Mouse (Mus musculus): Measurements from ENCODE around the gene Slc4a1.
"Not testable (repeated sequence)": the region's sequence is repeated elsewhere in the genome, so short reads cannot be mapped to it uniquely, and the experiment has no call there.

Slc4a1 gene

DNA sequence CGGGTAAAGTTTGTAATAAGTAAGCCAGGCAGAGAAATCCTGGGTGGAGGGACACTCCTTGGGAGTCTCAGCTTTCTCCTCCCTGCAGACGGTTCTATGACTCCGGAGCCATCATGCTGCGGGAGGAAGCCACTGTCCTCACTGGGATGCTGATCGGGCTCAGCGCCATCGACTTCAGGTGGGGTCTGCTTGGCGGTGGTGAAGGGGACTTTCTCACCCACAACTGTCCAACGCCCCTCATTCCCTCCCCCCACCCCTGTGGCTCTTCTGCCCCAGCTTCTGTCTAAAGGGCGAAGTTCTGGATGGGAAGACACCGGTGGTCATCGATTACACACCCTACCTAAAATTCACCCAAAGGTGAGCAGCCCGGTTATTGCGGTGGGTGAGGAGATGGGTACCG lies 33.1 kb upstream of the Slc4a1 start:
- no peak for DNase-seq (ENCODE audit: low spot score in 2 of 2)

DNA sequence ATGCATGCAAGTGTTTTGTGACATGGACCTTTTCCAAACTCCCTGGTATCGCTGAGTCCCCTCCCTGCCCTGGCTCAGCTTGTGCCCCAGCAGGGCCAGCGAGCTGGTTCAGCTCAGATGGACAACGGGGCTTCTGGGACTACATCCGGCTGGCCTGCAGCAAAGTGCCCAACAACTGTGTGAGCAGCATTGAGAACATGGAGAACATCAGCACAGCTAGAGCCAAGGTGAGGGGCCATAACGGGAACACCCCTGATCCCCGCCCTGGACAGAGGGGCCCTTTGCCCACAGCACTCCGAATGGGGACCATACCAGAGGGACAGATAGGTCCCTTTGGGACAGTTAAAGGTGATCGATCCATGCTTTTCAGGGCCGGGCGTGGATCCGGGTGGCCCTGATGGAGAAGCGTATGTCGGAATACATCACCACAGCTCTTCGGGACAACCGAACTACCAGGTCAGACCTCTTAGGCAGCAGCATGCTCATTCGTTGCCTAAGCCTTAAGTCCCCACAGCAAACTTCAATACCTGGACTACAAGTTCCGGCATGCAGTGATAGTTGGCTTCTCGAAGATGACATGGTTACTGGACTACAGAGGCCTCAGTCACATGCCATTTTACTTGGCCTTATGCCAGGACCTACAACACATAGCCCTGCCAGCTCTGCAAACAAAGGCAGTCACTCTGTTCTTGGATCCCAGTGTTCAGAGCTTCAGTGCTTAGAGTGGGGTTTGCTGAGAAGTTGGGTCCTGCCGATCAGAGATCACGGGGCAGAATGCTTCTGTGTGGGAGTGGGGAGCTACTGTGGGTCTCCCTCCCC lies 32.2 kb upstream of the Slc4a1 start:
- DNase-seq (ENCODE audit: low spot score in 2 of 2): peak in 1 of 2 experiments; percentile 63

GRCm38 (mm10) chr11:102396671-102397141 lies 30.7 kb upstream of the Slc4a1 start:
- peak in 1 of 2 experiments; percentile 61 for DNase-seq (ENCODE audit: low spot score in 2 of 2)

DNA sequence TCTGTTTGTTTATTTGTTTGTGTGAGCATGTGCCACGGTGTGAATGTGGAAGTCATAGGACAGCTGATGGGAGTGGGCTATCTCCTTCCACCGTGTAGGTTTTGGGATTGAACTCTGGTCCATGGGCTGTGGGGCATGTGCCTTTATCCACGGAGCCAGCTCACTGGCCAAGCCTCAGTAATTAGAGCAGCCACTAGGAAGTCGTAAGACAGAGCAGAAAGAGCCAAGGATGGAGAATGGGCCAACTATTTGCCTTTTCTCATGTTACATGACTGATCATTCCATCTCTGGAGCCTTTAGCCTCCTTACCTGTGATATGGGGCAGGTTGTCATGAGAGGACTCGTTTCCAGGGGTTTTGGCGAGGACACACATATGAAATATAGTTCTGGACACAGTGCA lies 30.3 kb upstream of the Slc4a1 start:
- DNase-seq (ENCODE audit: low spot score in 2 of 2): peak in 1 of 2 experiments; percentile 4

- peak in 1 of 2 experiments; percentile 17 for DNase-seq (ENCODE audit: low spot score in 2 of 2)
These were observed 29.2 kb upstream of the Slc4a1 start for GRCm38 (mm10) chr11:102395250-102395649.

GRCm38 (mm10) chr11:102394421-102395124 lies 28.6 kb upstream of the Slc4a1 start:
- peak in 1 of 2 experiments; percentile 15 for DNase-seq (ENCODE audit: low spot score in 2 of 2)

DNA sequence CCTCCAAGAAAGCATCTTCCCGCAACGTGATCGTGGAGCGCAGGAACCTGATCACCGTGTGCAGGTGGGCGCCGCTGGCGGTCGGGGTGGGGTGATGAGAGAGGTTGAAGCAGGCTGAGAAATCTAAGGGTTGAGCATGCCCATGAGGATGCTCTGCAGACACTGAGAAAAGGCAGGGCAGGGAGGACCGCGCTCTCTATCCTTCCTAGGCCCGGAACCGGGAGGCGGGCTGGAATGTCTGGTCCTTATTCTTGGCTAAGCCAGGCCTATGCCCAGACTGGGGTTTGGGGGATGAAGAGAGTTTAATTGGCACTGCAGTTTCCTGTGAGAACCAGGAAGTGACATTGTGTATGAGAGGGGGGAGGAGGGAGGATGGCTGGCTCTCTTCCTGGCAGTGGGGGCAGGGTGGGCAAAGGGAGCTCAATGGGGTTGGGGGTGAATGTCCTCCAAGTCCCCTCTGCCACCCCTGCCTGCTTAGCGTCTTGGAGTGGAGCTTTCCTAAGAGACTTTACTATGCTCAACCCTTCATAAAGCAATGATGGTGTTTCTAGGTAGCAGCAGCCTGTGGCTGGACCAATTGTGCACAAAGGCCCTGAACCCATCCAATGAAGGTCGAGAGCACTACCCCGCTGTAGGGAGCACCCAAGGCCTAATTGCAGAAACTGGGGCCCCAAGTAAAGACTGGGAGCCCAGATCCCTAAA lies 27.9 kb upstream of the Slc4a1 start:
- DNase-seq (ENCODE audit: low spot score in 2 of 2): peak in 1 of 2 experiments; percentile 41

- DNase-seq (ENCODE audit: low spot score in 2 of 2): peak; percentile 88 to 95
These were observed 27.2 kb upstream of the Slc4a1 start, which contains the start of gene Rundc3a for GRCm38 (mm10) chr11:102393238-102393634. TSS of gene Rundc3a (plus strand) at chr11:102393403.

DNA sequence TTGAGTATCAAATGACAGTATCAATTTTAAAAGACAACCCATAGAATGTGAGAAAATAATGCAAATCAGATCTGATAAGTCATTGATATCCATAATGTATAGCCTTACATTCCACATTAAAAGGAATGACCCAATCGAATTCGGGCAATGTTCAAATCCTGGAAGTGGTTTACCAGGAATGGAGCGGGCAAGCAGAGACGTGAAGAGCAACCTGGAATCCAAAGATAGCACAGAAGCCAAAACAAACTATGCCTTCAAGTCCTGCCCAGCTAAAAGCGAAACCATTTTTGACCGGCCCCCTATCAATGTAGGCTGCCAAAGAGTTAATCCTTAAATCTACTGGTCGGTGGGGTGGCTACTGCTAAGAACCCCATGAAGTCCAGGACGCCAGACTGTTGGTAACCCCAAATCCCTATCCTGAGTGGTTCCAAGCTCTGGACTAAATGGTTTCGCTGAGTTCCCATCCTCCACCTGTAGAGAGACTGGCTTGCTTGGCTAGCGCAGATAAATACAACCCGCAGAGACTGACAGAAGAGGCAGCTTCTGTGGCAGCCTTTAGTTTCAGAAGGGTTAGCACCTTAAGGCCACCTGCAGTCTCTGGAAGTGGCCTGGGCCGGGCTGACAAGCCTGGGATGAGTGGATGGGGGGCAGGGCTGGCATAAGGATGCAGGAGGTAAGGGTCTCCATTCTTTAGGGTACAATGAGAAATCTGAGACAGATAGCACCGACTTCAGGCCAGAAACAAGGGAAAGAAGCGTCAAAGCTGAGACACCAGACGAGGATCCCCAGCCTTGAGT lies 26.6 kb upstream of the Slc4a1 start:
- no peak for DNase-seq (ENCODE audit: low spot score in 2 of 2)

DNA sequence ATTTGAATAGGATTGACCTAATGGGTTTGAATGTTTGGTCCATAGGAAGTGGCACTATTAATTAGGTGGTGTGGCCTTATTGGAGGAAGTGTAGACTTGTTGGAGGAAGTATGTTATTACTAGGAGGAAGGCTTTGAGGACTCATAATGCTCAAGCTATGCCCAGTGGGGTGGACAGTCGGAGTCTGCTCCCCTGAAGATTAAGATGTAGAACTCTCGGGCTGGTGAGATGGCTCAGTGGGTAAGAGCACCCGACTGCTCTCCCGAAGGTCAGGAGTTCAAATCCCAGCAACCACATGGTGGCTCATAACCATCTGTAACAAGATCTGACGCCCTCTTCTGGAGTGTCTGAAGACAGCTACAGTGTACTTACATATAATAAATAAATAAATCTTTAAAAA lies 23.4 kb upstream of the Slc4a1 start:
- DNase-seq (ENCODE audit: low spot score in 2 of 2): not testable (repeated sequence)

GRCm38 (mm10) chr11:102386121-102386520 lies 20.1 kb upstream of the Slc4a1 start:
- DNase-seq (ENCODE audit: low spot score in 2 of 2): no peak

DNA sequence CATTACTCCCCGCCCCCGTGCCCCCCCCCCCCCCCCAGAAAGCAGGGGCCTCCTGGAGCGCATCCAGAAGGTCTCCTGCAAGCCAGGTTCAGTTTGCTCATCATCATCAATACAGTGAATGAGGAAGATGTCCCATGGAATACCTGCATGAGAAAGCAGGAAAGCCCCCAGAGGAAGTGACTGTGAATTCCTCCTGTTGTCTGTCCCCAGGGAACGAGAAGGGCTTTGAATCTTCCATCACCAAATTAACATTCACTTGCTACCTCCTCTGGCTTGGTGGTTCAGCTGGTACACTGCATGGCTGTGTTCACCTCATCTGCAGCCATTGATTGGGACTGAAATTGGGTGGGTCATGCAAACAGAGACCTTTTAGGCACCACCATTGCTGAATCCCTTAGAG lies 19.1 kb upstream of the Slc4a1 start:
- no peak for DNase-seq (ENCODE audit: low spot score in 2 of 2)

DNA sequence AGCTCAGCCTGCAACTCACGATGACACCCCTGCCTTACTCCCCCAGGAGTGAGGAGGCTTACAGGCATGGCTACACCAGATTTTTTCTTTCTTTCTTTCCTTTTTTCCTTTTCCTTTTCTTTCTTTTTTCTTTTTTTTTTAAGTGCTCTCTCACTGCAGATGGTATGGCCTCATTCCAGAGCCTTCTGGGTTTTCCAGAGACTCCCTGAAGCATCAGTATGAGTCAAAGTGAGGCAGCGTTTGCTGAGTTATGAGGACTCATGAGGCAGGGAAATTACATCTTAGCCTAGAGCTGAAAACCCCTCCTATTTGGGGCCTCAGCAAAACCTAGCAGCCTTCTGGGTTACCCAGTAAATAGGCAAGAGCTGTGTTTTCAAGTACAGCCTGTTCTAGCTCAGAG lies 18.4 kb upstream of the Slc4a1 start:
- DNase-seq (ENCODE audit: low spot score in 2 of 2): peak in 1 of 2 experiments; percentile 60

DNA sequence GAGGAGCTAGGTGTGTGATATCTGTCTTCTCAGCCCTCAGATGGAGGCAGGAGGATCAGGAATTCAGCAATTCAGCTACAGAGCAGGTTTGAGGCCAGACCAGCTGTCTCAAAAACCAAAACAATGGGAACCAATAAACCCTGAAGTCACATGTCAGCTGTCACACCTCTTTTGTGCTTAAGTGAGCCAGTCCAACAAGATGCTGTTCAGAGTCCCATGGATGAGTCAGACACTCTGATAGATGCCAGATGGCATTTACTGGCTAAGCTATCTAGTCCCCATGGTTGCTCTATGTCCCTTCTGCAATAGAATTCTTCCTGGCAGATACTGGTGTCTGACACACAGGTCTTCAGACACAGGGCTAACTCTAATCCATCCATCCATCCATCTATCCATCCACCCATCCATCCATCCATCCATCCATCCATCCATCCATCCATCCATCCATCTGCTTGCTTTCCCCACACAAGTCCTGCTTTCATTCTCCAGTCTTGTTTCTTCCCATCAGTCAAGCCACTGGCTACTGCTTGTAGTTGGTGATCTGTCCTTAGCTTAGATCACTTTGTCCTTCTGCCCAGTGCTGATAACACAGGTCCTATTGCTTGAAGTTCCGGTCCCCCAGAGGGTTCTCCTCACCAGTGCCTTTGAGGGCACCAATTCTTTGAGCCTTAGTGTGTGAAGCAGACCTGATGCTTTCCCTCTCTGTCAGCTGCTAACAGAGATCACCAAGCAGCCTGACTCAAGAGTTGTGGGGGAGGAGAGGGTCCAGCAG lies 17.5 kb upstream of the Slc4a1 start:
- DNase-seq (ENCODE audit: low spot score in 2 of 2): peak in 1 of 2 experiments; percentile 32

DNA sequence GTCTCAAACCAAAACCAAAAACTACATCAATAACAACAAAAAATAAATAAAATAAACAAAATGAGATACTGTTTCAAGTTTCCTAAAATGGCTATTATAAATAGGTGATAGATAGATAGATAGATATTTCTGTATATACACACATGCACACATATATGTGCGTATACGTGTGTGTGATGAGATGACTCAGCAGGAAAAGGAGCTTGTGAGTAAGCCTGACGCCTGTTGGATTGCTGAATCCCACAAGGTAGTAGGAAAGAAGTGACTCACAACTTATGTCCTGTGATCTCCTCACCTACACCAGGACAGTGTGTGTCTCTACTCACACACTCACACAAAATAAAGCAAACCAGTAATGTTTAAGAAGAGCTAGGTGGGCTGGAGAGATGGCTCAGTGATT lies 16.8 kb upstream of the Slc4a1 start:
- DNase-seq (ENCODE audit: low spot score in 2 of 2): no peak

GRCm38 (mm10) chr11:102381341-102382100 lies 15.5 kb upstream of the Slc4a1 start:
- no peak for DNase-seq (ENCODE audit: low spot score in 2 of 2)

GRCm38 (mm10) chr11:102380091-102380490 lies 14.1 kb upstream of the Slc4a1 start:
- no peak for DNase-seq (ENCODE audit: low spot score in 2 of 2)

DNA sequence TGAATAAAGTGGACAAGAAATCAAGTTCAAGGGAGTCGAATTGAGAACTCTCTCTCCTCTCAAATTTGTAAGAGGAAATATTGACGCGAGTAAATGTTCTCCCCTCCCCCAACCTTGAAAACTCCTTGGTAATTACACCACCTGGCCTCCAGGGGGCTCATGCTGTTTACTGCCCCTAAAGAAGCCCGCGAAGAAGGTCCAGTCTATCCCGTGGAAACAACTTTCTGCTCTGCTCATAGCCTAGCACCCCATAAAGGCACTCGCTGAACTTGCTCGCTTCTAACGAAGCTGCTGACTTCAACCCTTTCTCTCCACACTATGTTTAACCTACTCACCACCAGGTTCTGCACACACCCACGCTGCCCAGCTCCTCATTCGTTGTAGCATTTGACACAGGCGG lies 11.2 kb upstream of the Slc4a1 start:
- DNase-seq (ENCODE audit: low spot score in 2 of 2): no peak

- DNase-seq (ENCODE audit: low spot score in 2 of 2): no peak
These were observed 10.3 kb upstream of the Slc4a1 start for GRCm38 (mm10) chr11:102376196-102376835.

All from left cerebral cortex, adult 9 months (tissue).